Mouse (Mus musculus) embryonic facial prominence, embryonic 15.5 days (tissue): ENCODE measurements at regions not wholly inside any gene's neighbourhood (a gene's known extent, or its start where the extent isn't known, plus 50 kb on each side); places are given as distances from the start of the nearest gene placed in this dataset.

ENCODE experiments used
- ATAC-seq: fragments of 200-750 bp; cut with Nextera tagmentation; 2 replicates; pipeline ENCODE4 v1.8.0; 2017; ENCODE audit warnings: low read depth, moderate TSS enrichment; ENCODE audit not compliant: insufficient number of reproducible peaks, low FRiP score, low TSS enrichment
- H3K27ac ChIP-seq: fragments of 300-500 bp; sonication (generic); replicated peaks from 2 replicates; pipeline ENCODE4 v1.5.1; 2015; ENCODE audit warnings: mild to moderate bottlenecking, inconsistent platforms
- H3K27me3 ChIP-seq: fragments of 300-500 bp; sonication (generic); 2 replicates; pipeline ENCODE4 v1.6.1; 2015; ENCODE audit warnings: inconsistent platforms
- H3K36me3 ChIP-seq: fragments of 300-500 bp; sonication (generic); 2 replicates; pipeline ENCODE4 v1.6.1; 2015; ENCODE audit warnings: mild to moderate bottlenecking, inconsistent platforms
- H3K4me1 ChIP-seq: fragments of 300-500 bp; sonication (generic); 2 replicates; pipeline ENCODE4 v1.6.1; 2015; ENCODE audit warnings: inconsistent platforms
- H3K4me2 ChIP-seq: fragments of 300-500 bp; sonication (generic); replicated peaks from 2 replicates; pipeline ENCODE4 v1.6.1; 2015; ENCODE audit warnings: mild to moderate bottlenecking, inconsistent platforms
- H3K4me3 ChIP-seq: fragments of 300-500 bp; sonication (generic); replicated peaks from 2 replicates; pipeline ENCODE4 v1.5.1; 2015; ENCODE audit warnings: mild to moderate bottlenecking, inconsistent platforms
- H3K9ac ChIP-seq: fragments of 300-500 bp; sonication (generic); 2 replicates; pipeline ENCODE4 v1.6.1; 2015; ENCODE audit warnings: inconsistent platforms
- H3K9me3 ChIP-seq: fragments of 300-500 bp; sonication (generic); replicated peaks from 2 replicates; pipeline ENCODE4 v1.6.1; 2016; ENCODE audit warnings: inconsistent platforms
- whole genome bisulfite sequencing: fragments of 180-500 bp; shearing (Covaris S2); methylation state at CpG from one replicate; pipeline ENCODE4 v1.1.7; 2015; 5-methylcytosine and 5-hydroxymethylcytosine counted together

GRCm38 (mm10) chr13:57281941-57282710 lies 386.3 kb upstream of the Trpc7 start:
- no peak for ATAC-seq
- no peak overlapping the region for H3K4me3 ChIP-seq
- no peak overlapping the region for H3K9ac ChIP-seq
- H3K9me3 ChIP-seq = no peaks in the 10 kb centered on the region
- no peak overlapping the region for H3K27ac ChIP-seq
- H3K27me3 ChIP-seq = no peaks in the 10 kb centered on the region
- 64% methylated on average over 24 of the region's 24 CpGs for WGBS
- H3K4me2 ChIP-seq = no peak overlapping the region
- H3K4me1 ChIP-seq = no peaks in the 10 kb centered on the region
- no peaks in the 10 kb centered on the region for H3K36me3 ChIP-seq

GRCm38 (mm10) chr13:57281504-57281903 lies 385.7 kb upstream of the Trpc7 start:
- H3K27me3 ChIP-seq = no peaks in the 10 kb centered on the region
- WGBS = 18% methylated on average over 3 of the region's 3 CpGs
- no peak overlapping the region for H3K9ac ChIP-seq
- H3K9me3 ChIP-seq = no peaks in the 10 kb centered on the region
- no peak overlapping the region for H3K4me3 ChIP-seq
- H3K27ac ChIP-seq = no peak overlapping the region
- no peaks in the 10 kb centered on the region for H3K36me3 ChIP-seq
- H3K4me2 ChIP-seq = no peak overlapping the region
- ATAC-seq = no peak
- no peaks in the 10 kb centered on the region for H3K4me1 ChIP-seq

GRCm38 (mm10) chr13:57278580-57278979 lies 382.8 kb upstream of the Trpc7 start:
- Histone ChIP-seq H3K27ac (no peak overlapping the region), H3K9ac (no peak overlapping the region), H3K27me3 (no peaks in the 10 kb centered on the region), H3K4me3 (no peak overlapping the region), H3K4me2 (no peak overlapping the region), H3K9me3 (no peaks in the 10 kb centered on the region), H3K4me1 (no peaks in the 10 kb centered on the region), H3K36me3 (no peaks in the 10 kb centered on the region)
- WGBS = 6% methylated on average over 2 of the region's 2 CpGs
- ATAC-seq = no peak

- Histone ChIP-seq H3K9me3 (no peaks in the 10 kb centered on the region), H3K27ac (no peak overlapping the region), H3K4me2 (no peak overlapping the region), H3K36me3 (no peaks in the 10 kb centered on the region), H3K4me1 (no peaks in the 10 kb centered on the region), H3K4me3 (no peak overlapping the region), H3K9ac (no peak overlapping the region), H3K27me3 (no peaks in the 10 kb centered on the region)
- 50% methylated on average over 4 of the region's 4 CpGs for WGBS
- no peak for ATAC-seq
These were observed 381.3 kb upstream of the Trpc7 start for GRCm38 (mm10) chr13:57277076-57277475.

- 83% methylated on average over 11 of the region's 11 CpGs for WGBS
- H3K9ac ChIP-seq = no peak overlapping the region
- no peak overlapping the region for H3K4me3 ChIP-seq
- ATAC-seq = no peak
- no peaks in the 10 kb centered on the region for H3K4me1 ChIP-seq
- no peak overlapping the region for H3K4me2 ChIP-seq
- no peak overlapping the region for H3K27ac ChIP-seq
- no peaks in the 10 kb centered on the region for H3K9me3 ChIP-seq
- no peaks in the 10 kb centered on the region for H3K36me3 ChIP-seq
- no peaks in the 10 kb centered on the region for H3K27me3 ChIP-seq
These were observed 380.1 kb upstream of the Trpc7 start for GRCm38 (mm10) chr13:57275871-57276270.

- no peaks in the 10 kb centered on the region for H3K4me1 ChIP-seq
- H3K4me3 ChIP-seq = no peak overlapping the region
- no peak for ATAC-seq
- H3K4me2 ChIP-seq = no peak overlapping the region
- H3K36me3 ChIP-seq = no peaks in the 10 kb centered on the region
- H3K27ac ChIP-seq = no peak overlapping the region
- no peaks in the 10 kb centered on the region for H3K9me3 ChIP-seq
- no peak overlapping the region for H3K9ac ChIP-seq
- WGBS = 29% methylated on average over 3 of the region's 3 CpGs
- no peaks in the 10 kb centered on the region for H3K27me3 ChIP-seq
These were observed 377.8 kb upstream of the Trpc7 start for GRCm38 (mm10) chr13:57273593-57273992.

- Histone ChIP-seq H3K4me2 (no peak overlapping the region), H3K27ac (no peak overlapping the region), H3K9me3 (no peaks in the 10 kb centered on the region), H3K9ac (no peak overlapping the region), H3K4me3 (no peak overlapping the region), H3K36me3 (no peaks in the 10 kb centered on the region), H3K27me3 (no peaks in the 10 kb centered on the region), H3K4me1 (no peaks in the 10 kb centered on the region)
- 8% methylated on average over 8 of the region's 8 CpGs for whole genome bisulfite sequencing
- peak; percentile 29; the same call in 1 of the 2 replicates for ATAC-seq
These were observed 373.8 kb upstream of the Trpc7 start for GRCm38 (mm10) chr13:57269614-57270013.

- WGBS = 5% methylated on average over 6 of the region's 6 CpGs
- no peaks in the 10 kb centered on the region for H3K36me3 ChIP-seq
- ATAC-seq = no peak
- H3K9ac ChIP-seq = no peak overlapping the region
- no peak overlapping the region for H3K4me3 ChIP-seq
- H3K4me1 ChIP-seq = no peaks in the 10 kb centered on the region
- H3K27me3 ChIP-seq = no peaks in the 10 kb centered on the region
- H3K4me2 ChIP-seq = no peak overlapping the region
- H3K9me3 ChIP-seq = no peaks in the 10 kb centered on the region
- H3K27ac ChIP-seq = no peak overlapping the region
These were observed 364.1 kb upstream of the Trpc7 start for GRCm38 (mm10) chr13:57259920-57260319.

- Histone ChIP-seq H3K27ac (no peak overlapping the region), H3K36me3 (no peaks in the 10 kb centered on the region), H3K4me3 (no peak overlapping the region), H3K9ac (no peak overlapping the region), H3K4me1 (no peaks in the 10 kb centered on the region), H3K27me3 (no peaks in the 10 kb centered on the region), H3K4me2 (no peak overlapping the region), H3K9me3 (no peaks in the 10 kb centered on the region)
- ATAC-seq = no peak
- 70% methylated on average over 8 of the region's 8 CpGs for WGBS
These were observed 363.7 kb upstream of the Trpc7 start for GRCm38 (mm10) chr13:57259474-57259873.

- H3K4me1 ChIP-seq = no peaks in the 10 kb centered on the region
- no peaks in the 10 kb centered on the region for H3K9me3 ChIP-seq
- no peaks in the 10 kb centered on the region for H3K27me3 ChIP-seq
- no peak overlapping the region for H3K4me3 ChIP-seq
- no peak for ATAC-seq
- H3K4me2 ChIP-seq = no peak overlapping the region
- H3K36me3 ChIP-seq = no peaks in the 10 kb centered on the region
- H3K27ac ChIP-seq = no peak overlapping the region
- WGBS = 89% methylated on average over 11 of the region's 11 CpGs
- no peak overlapping the region for H3K9ac ChIP-seq
These were observed 360.1 kb upstream of the Trpc7 start for GRCm38 (mm10) chr13:57255920-57256319.

- Histone ChIP-seq H3K4me2 (no peak overlapping the region), H3K4me1 (0 out of 2 replicates have a peak, but pooled peaks cover 4% of the 10 kb centered on the region), H3K27ac (no peak overlapping the region), H3K36me3 (no peaks in the 10 kb centered on the region), H3K4me3 (no peak overlapping the region), H3K9ac (no peak overlapping the region), H3K9me3 (no peaks in the 10 kb centered on the region), H3K27me3 (no peaks in the 10 kb centered on the region)
- no peak for ATAC-seq
- 84% methylated on average over 5 of the region's 5 CpGs for WGBS
These were observed 354.1 kb upstream of the Trpc7 start for GRCm38 (mm10) chr13:57249851-57250250.

- Histone ChIP-seq H3K9me3 (no peaks in the 10 kb centered on the region), H3K27me3 (no peaks in the 10 kb centered on the region), H3K9ac (no peak overlapping the region), H3K27ac (no peak overlapping the region), H3K4me3 (no peak overlapping the region), H3K4me1 (0 out of 2 replicates have a peak, but pooled peaks cover 4% of the 10 kb centered on the region), H3K4me2 (no peak overlapping the region), H3K36me3 (no peaks in the 10 kb centered on the region)
- no peak for ATAC-seq
- 81% methylated on average over 4 of the region's 4 CpGs for WGBS
These were observed 353.6 kb upstream of the Trpc7 start for GRCm38 (mm10) chr13:57249401-57249800.
